Comparison of ENCODE assay signal across 28 mouse cellular contexts in genomic region chr11:63457250-63457649, GRCm38 (mm10).
DNase-seq lines count a peak whose midpoint lies in the region; ATAC-seq and TF ChIP-seq lines count a peak whose summit lies in the region.
"Had no signal": no experiment of that assay in that cellular context is flagged by ENCODE, and none has a peak within 500 bp of the region (broad histone marks: within the 10 kb centered on the region; RNA-seq: fewer than 3 reads in every experiment).

No protein-coding gene starts in this region.

- peaks cover 15% of the 10 kb centered on the region for H3K4me1 ChIP-seq in heart, embryonic 13.5 days
- peaks cover 17% of the 10 kb centered on the region for H3K4me1 ChIP-seq in heart, embryonic 12.5 days (replicated peaks)
- H3K4me1 ChIP-seq in heart, postnatal 0 days (ENCODE audit: control insufficient read depth, insufficient read depth): no peaks in the 10 kb centered on the region
- H3K4me1 ChIP-seq in hindbrain, embryonic 10.5 days (replicated peaks): peaks cover 49% of the 10 kb centered on the region
- 0 out of 2 replicates have a peak, but pooled peaks cover 3% of the 10 kb centered on the region for H3K4me1 ChIP-seq in hindbrain, postnatal 0 days (ENCODE audit: insufficient read depth, low read length)
- H3K4me1 ChIP-seq: intestine, embryonic 15.5 days had no signal

- H3K9ac ChIP-seq in heart, embryonic 13.5 days: no peak overlapping the region
- H3K9ac ChIP-seq in heart, embryonic 12.5 days: no peak overlapping the region
- H3K9ac ChIP-seq in heart, postnatal 0 days (replicated peaks; ENCODE audit: low read depth, low read length): no peak overlapping the region
- no peak overlapping the region for H3K9ac ChIP-seq in hindbrain, postnatal 0 days (replicated peaks; ENCODE audit: low read length)
- H3K9ac ChIP-seq: embryonic facial prominence, embryonic 13.5 days; forebrain, embryonic 12.5 days; forebrain, embryonic 15.5 days; hindbrain, embryonic 12.5 days; hindbrain, embryonic 15.5 days; intestine, embryonic 15.5 days had no signal

- TF ChIP-seq CTCF in heart, postnatal 0 days (IDR thresholded peaks at IDR 0.05; ENCODE audit: low read depth): no peak
- no peak for TF ChIP-seq CTCF in hindbrain, postnatal 0 days (IDR thresholded peaks at IDR 0.05; ENCODE audit: low read depth)

- H3K4me3 ChIP-seq in heart, embryonic 13.5 days: no peak overlapping the region
- no peak overlapping the region for H3K4me3 ChIP-seq in heart, embryonic 12.5 days
- H3K4me3 ChIP-seq in heart, postnatal 0 days (ENCODE audit: low read depth, low read length): no peak overlapping the region
- no peak overlapping the region for H3K4me3 ChIP-seq in hindbrain, embryonic 10.5 days
- H3K4me3 ChIP-seq in hindbrain, postnatal 0 days (ENCODE audit: low read length): no peak overlapping the region
- H3K4me3 ChIP-seq: embryonic facial prominence, embryonic 10.5 days; embryonic facial prominence, embryonic 13.5 days; erythroblast, embryonic 14.5 days; forebrain, embryonic 12.5 days; forebrain, embryonic 15.5 days; hindbrain, embryonic 12.5 days; hindbrain, embryonic 15.5 days; intestine, embryonic 15.5 days had no signal

- intact Hi-C loops in heart, postnatal 25 days (cut with DNase I): no loop called here

- H3K4me2 ChIP-seq in heart, embryonic 13.5 days: peak overlapping the region; percentile 20; the same call in 1 of the 2 replicates
- no peak overlapping the region for H3K4me2 ChIP-seq in heart, embryonic 12.5 days
- H3K4me2 ChIP-seq in heart, postnatal 0 days (ENCODE audit: low read depth, low read length): no peak overlapping the region
- no peak overlapping the region for H3K4me2 ChIP-seq in hindbrain, postnatal 0 days (ENCODE audit: low read depth, low read length)
- H3K4me2 ChIP-seq: embryonic facial prominence, embryonic 13.5 days; forebrain, embryonic 12.5 days; forebrain, embryonic 15.5 days; hindbrain, embryonic 12.5 days; hindbrain, embryonic 15.5 days; intestine, embryonic 15.5 days had no signal

- peak; percentile 37 for DNase-seq in heart, postnatal 0 days (ENCODE audit: low spot score)
- no peak for DNase-seq in heart, postnatal 25 days (ENCODE audit: low spot score)
- no peak for DNase-seq in hindbrain, embryonic 10.5 days (ENCODE audit: low spot score)
- no peak for DNase-seq in hindbrain, postnatal 0 days (ENCODE audit: low spot score)
- DNase-seq in R1 (ENCODE audit: low read depth, low spot score): peak; percentile 13
- DNase-seq: adrenal gland, adult 8-10 months; adrenal gland, postnatal 25 days; cerebellum, adult 11-12 months; cerebellum, adult 8-10 months; cerebellum, postnatal 10 days; cerebellum, postnatal 36 days; embryo, embryonic 11 days; gastrocnemius, postnatal 25 days; kidney, adult 11 months; kidney, adult 8-10 months had no signal

- H3K36me3 ChIP-seq in heart, embryonic 13.5 days: no peaks in the 10 kb centered on the region
- H3K36me3 ChIP-seq in heart, embryonic 12.5 days: no peaks in the 10 kb centered on the region
- no peaks in the 10 kb centered on the region for H3K36me3 ChIP-seq in heart, postnatal 0 days (replicated peaks; ENCODE audit: control insufficient read depth, insufficient read depth, low read length)
- H3K36me3 ChIP-seq in hindbrain, embryonic 10.5 days: no peaks in the 10 kb centered on the region
- H3K36me3 ChIP-seq in hindbrain, postnatal 0 days (ENCODE audit: insufficient read depth, low read length): no peaks in the 10 kb centered on the region
- H3K36me3 ChIP-seq: embryonic facial prominence, embryonic 10.5 days; embryonic facial prominence, embryonic 13.5 days; forebrain, embryonic 12.5 days; forebrain, embryonic 15.5 days; hindbrain, embryonic 12.5 days; hindbrain, embryonic 15.5 days; intestine, embryonic 15.5 days had no signal

- H3K27ac ChIP-seq in heart, embryonic 13.5 days (replicated peaks): no peak overlapping the region
- H3K27ac ChIP-seq in heart, embryonic 12.5 days (ENCODE audit: poor library complexity, severe bottlenecking): no peak overlapping the region
- H3K27ac ChIP-seq in heart, postnatal 0 days (ENCODE audit: low read depth): no peak overlapping the region
- peak overlapping the region; percentile 1; the same call in 1 of the 2 replicates for H3K27ac ChIP-seq in hindbrain, embryonic 10.5 days
- no peak overlapping the region for H3K27ac ChIP-seq in hindbrain, postnatal 0 days
- H3K27ac ChIP-seq: embryonic facial prominence, embryonic 10.5 days; embryonic facial prominence, embryonic 13.5 days; forebrain, embryonic 12.5 days; forebrain, embryonic 15.5 days; hindbrain, embryonic 12.5 days; hindbrain, embryonic 15.5 days; intestine, embryonic 15.5 days had no signal

- H3K27me3 ChIP-seq in heart, embryonic 13.5 days (replicated peaks): peaks cover 3% of the 10 kb centered on the region; the same call in 1 of the 2 replicates
- no peaks in the 10 kb centered on the region; the same call in 1 of the 2 replicates for H3K27me3 ChIP-seq in heart, embryonic 12.5 days (replicated peaks)
- H3K27me3 ChIP-seq in heart, postnatal 0 days (ENCODE audit: control insufficient read depth, insufficient read depth, low read length): no peaks in the 10 kb centered on the region
- H3K27me3 ChIP-seq in hindbrain, embryonic 10.5 days (ENCODE audit: insufficient read depth, poor library complexity, severe bottlenecking): peaks cover 46% of the 10 kb centered on the region
- no peaks in the 10 kb centered on the region for H3K27me3 ChIP-seq in hindbrain, postnatal 0 days (ENCODE audit: insufficient read depth, low read length)
- H3K27me3 ChIP-seq: embryonic facial prominence, embryonic 13.5 days; intestine, embryonic 15.5 days had no signal

- no peak for ATAC-seq in heart, embryonic 13.5 days (ENCODE audit: extremely low read depth, insufficient number of reproducible peaks, low FRiP score, low TSS enrichment)
- no peak for ATAC-seq in heart, embryonic 12.5 days (ENCODE audit: insufficient number of reproducible peaks, low FRiP score)
- peak; percentile 63 for ATAC-seq in heart, postnatal 0 days (ENCODE audit: insufficient read depth, low read depth)
- no peak for ATAC-seq in hindbrain, postnatal 0 days
- ATAC-seq in monocyte, adult 5-6 weeks (replicated peaks; ENCODE audit: insufficient number of reproducible peaks, low FRiP score, low TSS enrichment, poor library complexity, severe bottlenecking): no peak
- ATAC-seq: activated CD4-positive, CD25-positive, alpha-beta regulatory T cell, adult 4 months; CD4-positive, CD25-positive, alpha-beta regulatory T cell, adult 4 months; forebrain, embryonic 15.5 days; intestine, embryonic 15.5 days had no signal

- H3K9me3 ChIP-seq in heart, embryonic 13.5 days: 0 out of 2 replicates have a peak, but pooled peaks cover 1% of the 10 kb centered on the region
- no peaks in the 10 kb centered on the region for H3K9me3 ChIP-seq in heart, embryonic 12.5 days (replicated peaks)
- 0 out of 2 replicates have a peak, but pooled peaks cover 2% of the 10 kb centered on the region for H3K9me3 ChIP-seq in heart, postnatal 0 days (replicated peaks; ENCODE audit: control insufficient read depth, low read length)
- peaks cover 2% of the 10 kb centered on the region for H3K9me3 ChIP-seq in hindbrain, embryonic 10.5 days
- no peaks in the 10 kb centered on the region for H3K9me3 ChIP-seq in hindbrain, postnatal 0 days (ENCODE audit: low read length)
- H3K9me3 ChIP-seq: embryonic facial prominence, embryonic 13.5 days; forebrain, embryonic 15.5 days; hindbrain, embryonic 15.5 days; intestine, embryonic 15.5 days had no signal

- WGBS in heart, embryonic 13.5 days: 27% methylated on average over 5 of the region's 5 CpGs
- WGBS in heart, embryonic 12.5 days: 37% methylated on average over 5 of the region's 5 CpGs
- 23% methylated on average over 5 of the region's 5 CpGs for WGBS in heart, postnatal 0 days
- WGBS in hindbrain, embryonic 10.5 days: 84% methylated on average over 5 of the region's 5 CpGs
- 79% methylated on average over 5 of the region's 5 CpGs for WGBS in hindbrain, postnatal 0 days

- TF ChIP-seq EP300 in heart, postnatal 0 days (IDR thresholded peaks at IDR 0.05; ENCODE audit: low read depth): no peak

Comparison
In these comparisons a context has a peak if more than half of its experiments do, and no peak if none do; other contexts are left out.
1. DNase-seq: peak in heart, postnatal 0 days (single experiment) and R1 (single experiment); none in heart, postnatal 25 days (single experiment), hindbrain, embryonic 10.5 days (single experiment) and hindbrain, postnatal 0 days (single experiment).